Mouse (Mus musculus): ENCODE results near the gene Ell2.

Gene Ell2

GRCm38 (mm10) chr13:75733594-75734161 is 27.1 kb downstream of the Ell2 start:
- DNase-seq (ENCODE audit: low read depth, low spot score), result no peak

GRCm38 (mm10) chr13:75734231-75734630 is 27.7 kb downstream of the Ell2 start:
- DNase-seq (ENCODE audit: low read depth, low spot score), result no peak

DNA sequence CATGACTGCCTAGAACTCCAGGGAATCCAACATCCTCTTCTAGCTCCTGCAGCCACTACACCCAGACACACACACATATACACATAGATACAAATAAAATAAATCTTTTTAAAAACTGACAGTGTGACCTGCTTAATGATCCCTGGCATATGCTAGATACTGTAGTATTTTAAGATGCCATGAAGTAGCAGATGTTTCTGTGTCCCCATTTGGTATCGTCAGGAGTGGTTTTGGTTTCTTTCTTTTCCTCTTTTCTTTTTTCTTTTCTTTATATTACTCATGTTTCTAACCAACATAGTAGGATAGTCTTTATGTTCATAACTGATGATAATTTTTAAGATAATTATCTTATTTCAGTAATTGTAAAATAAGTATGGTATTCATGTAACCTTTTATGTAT is 29.0 kb downstream of the Ell2 start:
- no peak for DNase-seq (ENCODE audit: low read depth, low spot score)

GRCm38 (mm10) chr13:75737991-75738390 is 31.4 kb downstream of the Ell2 start:
- peak; percentile 65 for DNase-seq (ENCODE audit: low read depth, low spot score)

GRCm38 (mm10) chr13:75738536-75738935 is 32.0 kb downstream of the Ell2 start:
- DNase-seq (ENCODE audit: low read depth, low spot score), result no peak

- no peak for DNase-seq (ENCODE audit: low read depth, low spot score)
These were observed 32.4 kb downstream of the Ell2 start for GRCm38 (mm10) chr13:75738957-75739356.

DNA sequence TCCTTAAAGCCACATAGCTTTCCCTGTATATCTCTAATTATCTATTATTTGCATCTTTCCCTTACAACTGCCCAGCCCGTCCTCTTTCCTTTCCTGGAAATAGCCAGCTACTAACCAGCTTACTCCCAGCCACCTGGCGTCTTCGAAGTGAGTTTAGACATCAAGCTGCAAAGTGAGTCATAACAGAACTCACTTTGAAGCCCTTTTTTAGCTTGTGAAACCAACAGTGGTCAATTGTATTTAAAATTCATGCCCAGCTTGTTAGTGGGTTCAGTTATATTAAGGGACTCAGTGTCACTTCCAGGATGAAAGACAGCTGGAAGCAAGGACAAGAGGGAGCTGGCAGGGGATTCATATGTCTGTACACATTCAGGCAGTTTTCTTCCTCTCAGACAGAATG is 33.5 kb downstream of the Ell2 start:
- no peak for DNase-seq (ENCODE audit: low read depth, low spot score)

DNA sequence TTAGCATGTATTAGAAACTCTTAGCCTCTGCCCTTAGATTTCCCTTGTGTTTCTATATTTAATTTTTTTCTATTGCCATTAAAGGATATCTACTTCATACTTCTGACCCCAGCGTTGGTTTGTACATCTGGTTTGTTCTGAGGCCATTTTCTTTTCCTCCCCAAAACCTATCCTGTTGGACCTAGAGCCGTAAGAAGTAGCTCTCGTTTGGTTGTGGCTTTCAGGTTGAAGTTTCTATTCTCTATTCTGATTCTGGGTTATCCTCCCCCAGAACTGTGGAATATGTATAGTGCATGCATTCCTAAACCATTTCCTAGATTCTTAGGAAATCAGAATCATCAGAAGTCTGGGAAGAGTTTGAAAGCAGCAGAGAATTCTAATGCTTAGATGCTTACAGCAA is 34.6 kb downstream of the Ell2 start:
- no peak for DNase-seq (ENCODE audit: low read depth, low spot score)

DNA sequence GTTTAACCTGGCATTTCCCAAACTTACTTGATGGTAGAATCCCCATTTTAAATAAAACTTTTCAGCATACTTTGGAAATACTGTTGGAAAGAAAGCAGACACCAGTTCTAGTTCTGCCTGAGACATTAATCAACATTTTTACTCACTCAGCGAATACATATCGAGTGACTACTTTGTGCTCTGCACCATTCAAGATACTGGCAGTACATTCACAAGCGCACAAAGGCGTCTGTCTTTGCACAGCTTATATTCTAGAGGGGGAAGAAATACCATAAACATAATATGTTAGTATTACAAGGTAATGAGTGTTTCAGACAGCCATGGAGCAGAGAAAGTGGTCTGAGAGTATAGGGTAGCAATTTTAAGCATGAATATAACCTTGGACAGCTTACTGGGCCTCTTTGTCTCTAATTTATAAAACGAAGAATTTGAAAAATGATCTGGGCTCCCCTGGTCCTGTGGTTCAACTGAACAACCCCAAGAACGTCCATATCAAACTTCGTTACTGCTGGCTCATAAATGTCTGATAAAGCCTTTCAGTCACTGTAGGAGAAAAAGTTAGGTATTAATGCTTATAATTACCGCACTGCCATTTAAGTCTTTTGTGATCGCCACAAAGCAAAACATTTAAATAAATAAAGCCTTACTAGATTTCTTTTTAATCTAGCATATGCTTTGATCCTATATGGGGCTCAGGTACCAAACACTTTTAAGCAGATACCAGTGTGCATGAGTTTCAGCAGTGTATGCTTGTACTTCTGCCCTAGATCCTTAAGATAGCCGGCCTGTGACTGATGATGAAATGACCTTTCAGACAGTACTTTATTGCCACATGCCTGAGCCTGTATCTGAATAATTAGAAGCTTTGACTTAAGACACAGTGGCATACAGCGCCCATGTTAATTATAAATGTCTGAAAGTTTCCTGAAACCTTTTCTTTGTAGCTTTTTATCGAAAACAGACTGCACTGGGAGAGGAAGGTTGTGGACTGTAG is 35.5 kb downstream of the Ell2 start:
- DNase-seq (ENCODE audit: low read depth, low spot score), result no peak

DNA sequence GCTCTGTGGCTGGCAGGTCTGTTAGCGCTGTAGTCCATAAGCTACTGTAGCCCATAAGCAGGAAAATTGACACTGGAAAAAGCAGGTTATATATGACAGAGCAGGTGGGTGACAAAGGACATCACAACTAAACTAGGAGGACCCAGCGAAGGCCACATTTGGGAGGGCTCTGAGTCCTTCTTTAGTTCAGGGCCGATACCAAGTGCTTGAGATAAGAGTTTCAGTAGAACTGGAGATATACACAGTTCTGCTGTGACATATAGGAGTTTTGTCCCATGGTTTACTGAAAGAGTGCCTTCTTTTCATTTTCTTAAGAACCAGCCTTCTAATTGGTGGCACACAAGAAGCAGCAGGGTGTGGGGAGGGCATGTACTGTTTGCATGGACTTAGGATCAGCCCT is 36.4 kb downstream of the Ell2 start:
- no peak for DNase-seq (ENCODE audit: low read depth, low spot score)

DNA sequence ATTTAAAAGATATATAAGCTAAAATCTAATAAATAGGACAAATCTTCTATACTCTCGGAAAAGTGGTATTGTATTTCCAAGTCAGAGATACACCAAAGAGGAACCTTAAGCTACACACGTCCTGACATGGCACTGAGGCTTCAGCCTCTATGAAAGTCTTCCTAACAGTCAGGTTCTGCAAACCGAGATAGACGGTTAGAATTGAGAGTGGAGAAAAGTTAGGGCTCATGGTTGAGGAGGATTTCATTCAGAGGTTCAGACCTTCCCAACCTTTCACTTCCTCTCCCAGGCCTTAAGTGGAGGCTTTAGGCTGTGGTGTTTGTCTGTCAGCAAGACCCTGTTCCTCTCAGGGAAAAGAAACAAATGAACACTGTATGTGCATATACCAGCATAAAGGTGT is 37.5 kb downstream of the Ell2 start:
- DNase-seq (ENCODE audit: low read depth, low spot score), result no peak

DNA sequence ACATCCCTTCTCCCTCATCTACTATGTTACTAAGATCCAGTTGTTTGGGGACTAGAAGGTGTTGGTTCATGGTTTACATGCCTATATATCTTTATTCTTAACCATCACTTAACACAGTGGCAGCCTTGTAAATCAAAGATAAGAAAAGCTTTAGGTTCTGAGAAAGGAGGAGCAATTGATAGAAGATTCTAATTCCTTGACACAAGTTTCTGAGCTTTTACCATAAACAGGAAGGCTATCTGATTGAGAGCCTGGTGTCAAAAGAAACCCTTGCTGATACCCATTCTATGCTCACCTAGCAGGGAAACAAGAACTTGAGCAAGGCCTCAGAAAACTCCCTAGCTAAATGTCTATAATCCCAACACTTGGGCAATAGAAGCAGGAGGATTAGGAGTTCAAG is 38.8 kb downstream of the Ell2 start:
- no peak for DNase-seq (ENCODE audit: low read depth, low spot score)

DNA sequence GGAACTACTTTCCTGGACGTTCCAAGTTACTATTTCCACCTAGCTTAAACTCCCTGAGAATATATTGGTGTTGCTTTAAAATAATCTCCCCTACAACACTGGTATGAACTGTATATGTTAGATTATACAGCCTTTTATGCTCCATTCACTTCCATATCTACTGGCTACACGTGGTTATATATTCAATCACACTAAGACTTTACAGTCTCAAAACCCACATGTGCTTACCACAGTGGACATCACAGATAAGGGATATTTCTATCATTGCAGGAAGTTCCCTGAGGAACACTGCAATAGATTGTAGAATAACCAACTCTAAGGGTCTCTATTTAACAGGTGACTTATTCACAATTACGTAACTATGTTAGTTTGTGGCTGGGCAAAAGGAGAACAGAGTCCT is 40.7 kb downstream of the Ell2 start:
- no peak for DNase-seq (ENCODE audit: low read depth, low spot score)

DNA sequence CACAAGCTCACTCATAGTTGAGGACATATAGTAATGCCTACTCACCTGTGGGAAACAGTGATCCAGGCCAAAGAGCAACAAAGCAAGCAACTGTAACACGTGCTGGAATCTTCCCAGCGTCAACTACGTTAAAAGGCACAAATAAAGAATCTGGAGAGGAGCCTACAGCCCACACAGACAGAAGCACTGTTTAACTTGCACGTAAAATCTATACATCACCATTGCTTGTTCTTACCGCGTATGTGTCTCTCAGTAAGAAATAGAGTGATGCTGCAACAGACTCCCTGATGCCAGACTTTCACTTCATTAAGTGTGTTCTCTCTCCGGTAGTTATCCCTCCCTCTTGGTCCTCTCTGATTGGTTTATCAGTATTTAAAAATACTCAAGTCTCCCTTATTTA is 42.1 kb downstream of the Ell2 start:
- DNase-seq (ENCODE audit: low read depth, low spot score), result no peak

DNA sequence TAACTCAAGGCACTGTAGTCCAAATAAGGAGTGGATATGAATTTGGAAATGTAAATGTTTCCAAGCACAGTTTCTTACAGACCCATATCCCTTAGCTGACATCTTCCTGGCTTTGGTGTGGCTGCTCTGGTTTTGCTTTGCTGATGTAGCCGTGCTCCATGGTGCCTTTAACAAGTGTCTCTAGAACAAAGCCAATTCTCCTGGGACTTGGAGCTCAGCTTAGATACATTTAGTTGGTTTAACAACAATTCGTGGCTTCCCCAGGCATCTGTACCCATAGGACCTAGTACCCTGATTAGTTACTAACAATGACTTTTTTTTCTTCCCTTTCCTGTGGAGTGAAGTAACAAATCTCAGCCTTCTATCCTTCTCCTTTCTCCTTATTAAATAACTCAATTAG is 44.2 kb downstream of the Ell2 start:
- no peak for DNase-seq (ENCODE audit: low read depth, low spot score)

- peak; percentile 94 for DNase-seq (ENCODE audit: low read depth, low spot score)
These were observed 45.8 kb downstream of the Ell2 start for GRCm38 (mm10) chr13:75752216-75752938.

GRCm38 (mm10) chr13:75754398-75754797 is 47.8 kb downstream of the Ell2 start:
- DNase-seq (ENCODE audit: low read depth, low spot score), result peak; percentile 34

- no peak for DNase-seq (ENCODE audit: low read depth, low spot score)
These were observed 54.4 kb downstream of the Ell2 start for GRCm38 (mm10) chr13:75760859-75761548.

DNA sequence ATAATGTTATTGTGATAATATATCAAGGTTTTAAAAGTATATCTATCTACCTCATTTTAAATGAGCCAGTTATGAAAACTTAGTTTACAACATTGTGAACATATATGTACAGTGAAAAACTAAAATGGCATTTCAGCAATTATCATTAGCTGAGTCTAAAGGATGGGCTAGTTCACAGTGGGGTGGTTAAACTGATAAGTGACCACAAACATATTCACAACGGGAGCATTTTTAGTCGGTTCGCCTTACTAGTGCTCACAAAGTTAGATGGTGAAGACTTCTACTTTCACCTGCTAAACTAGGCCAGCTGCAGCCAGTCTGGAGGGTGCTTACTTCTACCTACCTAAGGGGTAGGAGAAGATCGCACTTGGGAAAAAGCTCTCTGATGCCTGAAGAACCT is 56.2 kb downstream of the Ell2 start:
- DNase-seq (ENCODE audit: low read depth, low spot score), result no peak

DNA sequence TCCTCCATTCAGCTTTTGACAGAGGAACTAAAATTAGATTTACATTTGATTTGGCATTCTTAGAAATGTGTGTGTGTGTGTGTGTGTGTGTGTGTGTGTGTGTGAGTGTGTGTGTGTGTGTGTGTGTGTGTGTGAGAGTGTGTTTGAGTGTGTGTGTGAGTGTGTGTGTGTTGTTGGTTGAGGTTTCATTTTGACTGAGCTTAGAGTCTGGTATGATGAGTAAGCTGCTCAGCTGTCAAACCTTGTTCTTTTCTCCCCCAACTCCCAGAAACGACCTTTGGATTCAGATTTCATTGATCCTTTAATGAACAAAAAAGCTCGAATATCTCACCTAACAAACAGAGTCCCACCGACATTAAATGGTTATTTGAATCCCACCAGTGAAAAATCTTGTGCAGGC is 56.7 kb downstream of the Ell2 start:
- DNase-seq (ENCODE audit: low read depth, low spot score), result no peak

DNA sequence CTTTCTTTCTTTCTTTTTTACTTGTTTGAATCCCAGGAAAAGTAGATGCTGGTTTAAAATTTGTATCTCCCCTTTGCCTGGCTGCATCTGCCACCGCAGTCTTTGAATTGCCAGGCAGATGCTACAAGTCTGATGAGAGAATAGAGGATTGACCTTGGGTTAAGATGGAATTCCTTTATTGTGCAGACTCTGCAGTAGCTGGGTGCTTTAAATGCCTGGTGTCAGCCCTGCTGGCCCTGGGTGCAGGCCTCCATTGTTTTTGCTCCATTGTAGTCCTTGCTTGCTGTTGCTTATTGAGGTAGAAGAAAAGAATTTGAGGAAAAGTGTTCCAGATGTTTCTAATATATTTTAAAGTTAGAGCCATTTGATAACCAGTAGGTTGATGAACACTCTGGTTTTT is 59.2 kb downstream of the Ell2 start:
- DNase-seq (ENCODE audit: low read depth, low spot score), result no peak

- DNase-seq (ENCODE audit: low read depth, low spot score), result no peak
These were observed 59.7 kb downstream of the Ell2 start for GRCm38 (mm10) chr13:75766238-75766637.

Measured in skeletal muscle tissue, adult 2 months (tissue).